Mouse (Mus musculus): ENCODE results near the gene Pofut2. TPM values are rescaled to one million over a fixed set of nuclear protein-coding genes. Genes with fewer than 3 reads are reported as not detected.

The Pofut2 gene
- polyA plus RNA-seq (2017; shearing (Covaris generic)): 10 to 100 TPM; 18.5 to 19.9 TPM

DNA sequence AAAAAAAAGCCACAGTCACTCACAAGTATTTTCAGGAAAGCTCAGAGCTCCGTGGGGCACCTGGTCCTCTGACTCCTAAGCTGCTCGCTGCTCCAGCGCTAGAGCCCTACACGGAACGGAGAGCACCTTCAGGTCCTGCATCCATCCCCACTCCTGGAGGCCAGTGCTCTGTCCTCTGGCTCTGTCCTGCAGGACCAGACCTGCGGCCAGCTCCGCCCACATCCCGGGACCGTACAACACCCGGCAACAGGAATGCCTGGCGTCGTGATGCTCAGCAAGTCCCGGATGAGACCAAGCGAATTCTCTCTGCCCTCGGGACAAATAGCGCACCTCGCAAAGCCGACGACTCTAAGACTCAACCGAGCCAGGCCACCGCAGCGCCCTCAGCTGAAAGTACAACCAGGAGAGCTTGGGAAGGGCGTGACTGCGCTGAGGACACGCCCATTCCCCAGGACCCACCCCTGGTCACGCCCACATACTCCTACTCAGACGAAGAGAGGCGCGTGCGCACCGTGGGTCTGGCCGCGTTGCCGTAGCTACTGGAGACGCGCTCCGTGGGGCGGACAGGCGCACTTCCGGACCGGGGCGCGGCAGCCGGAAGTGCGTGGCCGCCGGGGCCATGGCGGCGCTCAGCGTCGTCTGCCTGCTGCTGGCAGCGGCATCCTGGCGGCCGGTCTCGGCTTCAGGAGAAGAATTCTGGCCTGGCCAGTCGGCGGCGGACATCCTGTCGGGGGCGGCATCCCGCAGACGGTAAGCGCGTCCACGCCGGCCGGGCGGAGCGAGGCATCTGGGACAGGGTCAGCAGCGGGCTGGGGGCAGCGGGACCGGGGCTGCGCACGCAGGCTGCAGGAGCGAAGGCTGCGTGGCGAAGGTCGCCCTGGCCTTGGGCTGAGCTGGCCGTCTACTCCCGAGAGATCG is at the start of gene Pofut2:
Gene Pofut2 (plus strand): TSS at position 515 of the 918 bp plus-strand sequence.
- peak; percentile 95 for ATAC-seq

DNA sequence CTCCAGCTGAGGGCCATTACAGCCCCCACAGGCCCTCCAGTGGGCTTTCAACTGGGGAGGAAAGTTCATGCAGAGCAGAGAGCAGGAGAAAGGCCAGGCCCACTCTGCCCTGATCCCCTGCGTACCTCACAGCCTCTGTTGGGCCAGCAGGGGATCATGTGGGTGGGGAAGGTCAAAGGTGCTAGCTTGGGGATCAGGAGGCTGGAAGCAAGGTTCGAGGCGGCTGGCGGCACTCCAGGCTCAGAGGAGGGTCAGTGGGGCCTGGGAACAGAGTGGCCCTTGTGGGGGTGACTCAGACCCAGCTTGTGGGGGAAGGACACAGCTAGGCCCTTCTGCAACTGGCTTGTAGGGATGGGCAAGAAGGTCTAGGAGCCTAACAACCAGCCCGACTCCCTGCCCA is 49.8 kb upstream of the Pofut2 start:
- ATAC-seq: no peak

DNA sequence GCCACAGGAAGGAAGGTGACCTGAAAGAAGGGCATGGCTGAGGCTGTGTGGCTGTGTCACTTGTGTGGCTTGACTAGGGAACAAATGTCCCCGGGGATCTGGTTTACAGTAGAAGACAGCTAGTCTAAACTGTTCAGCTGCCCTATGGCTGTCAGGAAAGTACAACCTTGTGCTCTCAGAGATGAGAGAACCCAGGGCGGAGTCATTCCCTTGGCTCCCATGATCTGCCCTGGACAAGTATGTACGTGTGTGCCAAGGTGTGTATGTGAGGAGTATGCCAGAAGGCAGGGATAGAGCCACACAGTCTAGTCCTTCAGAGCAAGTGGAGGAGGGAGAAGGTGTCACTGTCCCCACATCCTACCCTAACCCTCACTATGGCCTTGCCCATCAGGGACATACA is 48.4 kb upstream of the Pofut2 start:
- ATAC-seq: no peak

DNA sequence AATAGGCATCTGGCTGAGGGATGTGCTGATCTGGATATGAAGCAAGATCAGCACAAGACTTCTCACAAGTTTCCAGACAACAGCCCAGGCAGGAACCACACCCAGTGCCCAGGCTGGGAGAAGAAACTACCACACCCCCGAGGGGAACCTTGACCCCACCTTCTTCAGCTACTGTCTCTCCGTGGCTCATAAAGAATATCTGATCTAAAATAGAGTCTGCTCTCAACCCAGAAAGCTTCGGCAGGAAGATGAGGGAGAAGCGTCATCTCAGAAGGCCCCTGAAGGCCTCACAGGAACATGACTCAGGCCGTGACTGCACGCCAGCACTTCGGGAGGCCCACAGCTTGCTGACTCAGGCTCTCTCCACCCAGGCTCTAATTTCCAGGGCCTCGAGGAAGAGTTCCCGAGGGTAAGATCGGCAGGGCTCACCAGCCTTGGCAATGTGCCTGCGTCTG is 47.9 kb upstream of the Pofut2 start:
- no peak for ATAC-seq

DNA sequence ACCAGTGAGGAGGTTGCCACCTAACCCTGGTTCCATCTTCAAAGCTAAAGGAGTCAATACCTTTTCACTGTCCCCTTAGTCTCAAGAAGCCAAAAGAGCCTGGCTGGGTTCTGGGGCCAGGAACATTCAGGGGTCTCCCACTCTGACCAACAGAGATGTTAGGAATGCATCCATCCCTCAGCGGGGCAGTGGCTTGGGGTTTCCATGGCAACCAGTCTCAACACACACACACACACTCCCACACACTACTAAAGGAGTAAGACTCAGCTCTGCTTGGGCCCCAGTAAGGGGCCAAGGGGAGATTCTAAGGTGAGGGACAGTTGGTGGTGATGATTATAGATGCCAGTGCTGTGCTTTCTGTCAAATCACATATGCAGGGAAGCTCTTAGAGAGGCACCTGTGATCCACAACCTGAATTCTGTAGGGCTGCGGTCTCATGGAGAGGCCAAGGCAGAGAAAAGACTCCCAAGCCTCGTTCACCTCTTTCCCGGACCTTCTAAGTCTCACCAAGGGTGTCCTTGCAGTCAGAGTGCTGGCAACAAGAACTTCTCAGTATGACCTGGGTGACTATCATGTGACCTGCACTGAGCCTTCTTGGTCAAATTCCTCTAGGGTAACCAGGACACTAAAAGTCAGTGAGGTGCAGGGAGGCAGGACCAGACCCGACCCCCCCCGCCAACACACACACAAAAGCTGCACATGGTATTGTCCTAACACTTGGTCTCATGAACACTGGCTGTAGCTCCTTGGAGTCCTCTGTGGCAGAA is 46.5 kb upstream of the Pofut2 start:
- no peak for ATAC-seq

DNA sequence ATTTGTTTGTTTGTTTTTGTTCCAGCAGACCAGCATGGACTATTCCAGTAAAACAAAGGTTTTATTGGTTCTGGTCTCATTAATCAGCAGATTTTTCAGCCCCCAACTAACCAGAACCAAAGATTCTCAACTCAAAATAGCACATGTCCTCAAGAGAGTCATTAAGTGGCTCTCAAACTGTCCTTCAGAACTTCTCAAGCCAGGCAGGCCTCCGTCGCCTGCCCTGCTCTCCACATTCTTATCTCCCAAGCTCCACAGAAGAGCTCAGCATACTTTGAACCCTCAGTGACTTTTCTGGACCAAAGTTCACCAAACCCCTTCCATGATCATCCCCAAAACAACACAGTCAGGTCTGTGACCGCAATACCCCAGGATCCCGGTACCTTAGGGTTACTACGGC is 45.5 kb upstream of the Pofut2 start:
- ATAC-seq: no peak

DNA sequence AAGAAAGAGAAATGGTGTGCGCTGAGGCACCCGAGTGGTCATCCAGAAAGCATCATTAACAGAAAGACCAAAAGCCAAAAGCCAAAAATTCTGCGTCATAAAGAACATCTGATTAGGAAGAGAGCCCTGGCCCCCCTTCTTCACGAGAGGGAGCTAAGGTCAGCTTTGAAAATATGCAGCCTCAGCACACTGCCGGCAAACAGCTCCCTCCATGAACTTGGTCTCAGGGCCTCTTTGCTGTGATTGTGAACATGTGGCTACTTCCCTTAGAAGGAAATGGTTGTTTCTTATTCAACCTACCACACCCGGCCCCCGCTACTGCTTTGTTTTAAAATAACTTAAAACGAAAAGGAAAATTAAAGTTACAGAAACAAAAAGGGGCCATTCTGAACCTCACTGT is 44.4 kb upstream of the Pofut2 start:
- ATAC-seq: no peak

DNA sequence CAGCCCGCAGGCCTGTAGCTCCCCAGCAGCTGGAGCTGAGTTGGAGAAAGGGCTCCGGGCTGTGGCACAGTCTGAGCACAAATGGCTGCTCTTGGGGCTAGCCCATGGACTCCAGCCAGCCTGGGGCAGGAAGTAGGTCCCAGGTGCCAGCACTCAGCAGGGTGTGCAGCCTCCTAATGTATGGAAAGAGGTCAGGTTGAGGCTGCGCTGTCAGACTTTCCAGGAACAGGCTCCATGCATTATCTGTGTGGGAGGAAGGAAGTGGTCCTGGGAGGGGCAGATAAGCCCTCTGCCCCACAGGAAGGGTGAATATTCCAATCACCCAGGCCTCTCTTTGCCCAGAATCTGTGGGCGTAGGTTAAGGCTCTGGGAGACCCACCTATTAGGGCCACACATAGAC is 43.4 kb upstream of the Pofut2 start:
- ATAC-seq: no peak

DNA sequence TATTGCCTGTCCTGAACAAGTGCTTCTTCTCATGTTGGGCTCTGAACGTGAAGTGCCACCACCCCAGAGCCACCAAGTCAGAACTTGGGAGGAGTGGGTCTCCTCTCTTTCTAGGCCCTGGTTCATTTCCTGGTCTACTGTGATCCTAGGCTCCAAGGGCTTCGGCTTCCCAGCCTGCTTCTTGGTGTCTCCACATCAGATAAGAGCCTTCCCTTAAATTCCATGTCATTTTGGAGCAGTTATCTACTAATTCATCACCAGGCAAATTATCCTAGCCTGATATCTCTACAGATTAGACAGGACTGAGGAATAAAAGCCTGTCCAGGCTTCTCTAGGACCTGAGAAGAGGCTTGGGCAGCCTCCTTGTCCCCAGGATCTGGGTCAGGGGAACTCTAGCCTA is 42.7 kb upstream of the Pofut2 start:
- no peak for ATAC-seq

DNA sequence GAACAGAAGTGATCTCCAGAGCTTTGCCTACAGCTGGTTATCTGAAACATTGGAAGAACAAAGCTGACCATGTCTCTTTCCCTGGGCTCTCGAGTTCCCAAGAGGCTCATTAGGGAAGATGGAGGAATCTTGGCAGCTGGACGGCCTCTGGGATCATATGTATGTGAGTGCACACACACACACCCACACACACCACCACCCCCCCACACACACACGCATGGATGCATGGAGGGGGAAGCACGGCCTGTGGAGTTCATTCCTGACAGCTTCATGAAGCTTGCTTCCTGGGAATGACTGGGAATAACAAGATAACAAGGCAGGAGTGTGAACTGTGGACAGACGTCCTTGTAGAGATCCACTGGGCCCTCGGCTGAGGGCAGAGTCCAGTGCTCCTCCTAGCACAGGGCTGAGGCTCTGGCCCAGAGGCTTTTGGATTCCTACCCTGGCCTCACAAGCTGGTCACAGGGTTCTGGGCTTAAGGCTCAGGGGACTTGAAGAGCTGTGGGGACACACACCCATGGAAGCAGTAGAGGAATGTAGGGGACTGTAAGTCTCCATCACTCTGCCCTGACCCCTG is 41.8 kb upstream of the Pofut2 start:
- no peak for ATAC-seq

DNA sequence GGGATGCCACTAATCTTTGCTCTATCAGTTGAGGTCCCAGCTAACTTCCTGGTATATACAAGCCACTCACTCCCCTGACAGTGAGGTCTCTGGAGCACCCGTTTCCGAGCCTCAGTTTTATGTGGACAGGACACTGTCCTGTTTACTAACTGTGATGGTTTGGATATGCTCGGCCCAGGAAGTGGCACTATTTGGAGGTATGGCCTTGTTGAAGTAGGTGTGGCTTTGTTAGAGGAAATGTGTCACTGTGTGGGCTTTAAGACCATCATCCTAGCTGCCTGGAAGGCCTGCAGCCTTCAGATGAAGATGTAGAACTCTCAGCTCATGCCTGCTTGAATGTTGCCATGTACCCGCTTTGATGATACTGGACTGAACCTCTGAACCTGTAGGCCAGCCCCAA is 41.0 kb upstream of the Pofut2 start:
- ATAC-seq: no peak

DNA sequence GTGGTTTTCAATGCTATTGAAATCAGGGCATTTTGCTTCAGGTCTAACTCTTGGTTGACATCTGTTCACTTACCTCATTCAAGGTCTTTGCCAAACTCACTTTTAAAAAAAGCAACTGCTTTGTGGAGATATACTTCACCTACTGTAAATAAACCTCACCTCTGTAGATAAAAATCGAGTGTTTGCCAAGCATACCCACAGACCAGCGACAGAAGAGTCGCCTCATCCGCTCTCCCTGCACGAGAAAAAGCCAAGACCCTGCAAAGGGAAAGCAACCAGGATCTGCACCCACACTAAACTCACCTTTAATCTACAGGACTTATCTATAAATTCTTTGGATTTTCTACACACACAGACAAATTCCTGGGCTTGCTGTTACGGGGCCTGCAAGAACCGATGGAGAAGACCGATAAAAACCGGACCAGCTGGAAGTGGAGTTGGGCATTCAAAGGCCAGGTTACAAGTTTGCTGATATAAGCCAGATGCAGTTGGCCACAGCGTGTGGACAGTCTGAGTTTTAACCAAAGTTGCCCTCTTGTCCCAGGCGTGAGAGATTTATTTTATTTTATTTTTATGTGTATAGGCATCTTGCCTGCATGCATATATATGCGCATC is 39.5 kb upstream of the Pofut2 start:
- ATAC-seq: no peak

DNA sequence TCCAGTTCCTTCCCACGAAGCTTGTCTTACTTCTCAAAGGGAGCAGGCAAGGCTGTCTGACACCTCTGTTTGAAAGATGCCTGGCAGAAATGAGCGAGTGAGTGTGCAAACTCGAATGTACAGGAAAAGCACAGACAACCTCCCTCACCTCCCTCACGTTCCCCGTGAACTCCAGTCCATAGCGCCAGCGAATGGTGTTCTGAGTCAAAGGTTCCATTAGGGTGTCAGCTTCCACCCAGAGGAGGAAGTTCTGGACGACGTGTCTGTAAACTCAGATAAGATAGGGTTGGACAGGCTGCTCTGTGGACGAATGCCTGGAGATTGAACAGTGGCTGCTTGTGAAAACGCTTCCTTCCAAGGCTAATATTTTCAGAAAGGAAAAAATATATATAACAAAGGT is 37.9 kb upstream of the Pofut2 start:
- ATAC-seq: no peak

DNA sequence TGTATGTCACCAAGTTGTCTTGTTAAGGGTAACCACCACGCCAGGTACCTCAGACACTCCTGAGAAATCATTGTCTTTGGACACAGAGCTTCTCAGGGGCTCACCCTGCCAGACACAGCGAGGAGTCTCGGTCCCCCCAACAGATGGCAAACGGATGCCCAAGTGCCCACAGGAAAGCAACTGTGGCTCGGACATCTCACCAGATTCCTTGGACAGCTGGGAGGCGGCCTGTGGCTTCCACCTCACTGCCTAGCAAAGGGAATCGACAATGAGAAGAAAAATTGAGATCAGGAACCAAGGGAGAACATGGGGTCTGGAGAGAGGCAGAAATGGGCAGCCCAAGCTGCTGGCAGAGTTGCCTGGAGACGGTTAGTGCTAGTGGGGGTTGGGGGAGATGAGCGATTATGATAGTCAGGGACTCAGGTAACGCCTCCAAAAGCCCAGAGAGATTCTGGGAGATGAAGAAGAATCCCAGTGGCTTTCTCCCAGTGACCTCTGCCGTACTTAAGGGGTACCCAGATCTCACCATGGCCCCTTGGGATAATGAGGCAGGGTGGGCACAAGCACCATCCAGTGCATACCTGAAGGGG is 36.0 kb upstream of the Pofut2 start:
- ATAC-seq: no peak

DNA sequence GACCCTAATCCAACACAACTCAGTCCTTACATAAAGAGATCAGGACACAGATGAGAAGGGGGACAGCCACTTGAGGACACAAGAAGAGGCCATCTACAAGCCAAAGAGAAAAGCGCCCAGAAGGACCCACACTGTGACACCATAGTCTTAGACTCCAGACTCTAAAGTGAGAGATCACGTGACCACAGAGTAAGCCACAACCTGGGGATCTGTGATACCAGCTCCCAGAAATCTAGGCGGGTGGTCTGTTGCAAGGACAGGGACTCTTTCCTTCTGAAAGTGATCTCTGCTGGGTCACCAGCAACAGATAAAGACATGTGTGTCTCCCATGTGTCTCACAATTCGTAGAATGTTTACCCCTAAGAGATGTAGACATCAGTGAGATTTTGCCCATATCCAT is 34.6 kb upstream of the Pofut2 start:
- ATAC-seq: no peak

DNA sequence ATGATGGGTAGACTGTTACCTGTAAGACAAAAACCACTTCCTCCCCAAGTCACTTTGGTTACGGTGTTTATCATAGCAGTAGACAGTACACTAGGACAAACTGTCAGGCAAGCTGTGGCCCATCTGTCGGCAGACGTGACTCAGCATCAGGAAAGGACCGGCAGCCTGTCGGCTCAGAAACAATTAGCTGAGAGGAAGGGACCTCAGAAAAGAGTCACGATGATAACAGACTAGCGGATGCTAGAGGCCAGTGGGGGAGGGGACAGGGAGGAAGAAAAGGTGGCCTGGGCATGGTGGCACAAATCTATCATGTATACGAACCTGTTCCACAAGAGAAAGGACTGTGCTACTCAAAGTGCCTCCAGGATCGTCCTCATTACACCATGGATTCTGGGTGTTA is 33.6 kb upstream of the Pofut2 start:
- no peak for ATAC-seq

DNA sequence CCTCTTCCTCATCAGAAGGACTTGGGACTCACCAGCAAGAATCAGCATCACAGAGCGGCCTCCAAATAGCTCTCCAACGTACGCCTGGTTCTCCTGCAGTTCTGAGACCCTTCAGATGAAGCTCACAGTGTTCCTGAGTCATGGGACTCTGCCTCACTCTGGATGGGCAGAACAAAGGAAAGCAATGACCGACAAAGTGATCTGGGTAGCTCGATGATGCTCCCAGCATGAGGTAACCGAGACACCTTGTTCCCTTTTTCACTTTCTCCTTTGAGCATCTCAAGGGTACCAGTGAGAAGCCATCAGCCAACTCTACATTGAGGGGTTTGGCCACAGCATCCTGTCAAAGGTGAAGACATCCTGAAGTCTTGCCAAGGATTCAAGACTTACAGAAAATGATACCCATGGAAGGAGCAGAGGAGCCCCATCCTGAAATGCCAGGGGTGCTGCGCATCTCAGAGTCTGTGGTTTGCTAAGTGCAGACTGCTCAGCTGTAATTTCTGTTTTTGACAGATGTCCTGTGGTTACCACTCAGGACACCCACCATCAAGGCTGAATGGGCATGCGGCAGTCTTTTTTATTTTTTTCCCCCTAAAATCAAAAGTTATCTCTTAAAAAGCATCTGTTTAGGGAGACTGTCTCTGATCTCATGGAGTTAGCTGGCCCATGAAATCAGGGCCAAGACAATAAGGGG is 32.9 kb upstream of the Pofut2 start:
- ATAC-seq: no peak

DNA sequence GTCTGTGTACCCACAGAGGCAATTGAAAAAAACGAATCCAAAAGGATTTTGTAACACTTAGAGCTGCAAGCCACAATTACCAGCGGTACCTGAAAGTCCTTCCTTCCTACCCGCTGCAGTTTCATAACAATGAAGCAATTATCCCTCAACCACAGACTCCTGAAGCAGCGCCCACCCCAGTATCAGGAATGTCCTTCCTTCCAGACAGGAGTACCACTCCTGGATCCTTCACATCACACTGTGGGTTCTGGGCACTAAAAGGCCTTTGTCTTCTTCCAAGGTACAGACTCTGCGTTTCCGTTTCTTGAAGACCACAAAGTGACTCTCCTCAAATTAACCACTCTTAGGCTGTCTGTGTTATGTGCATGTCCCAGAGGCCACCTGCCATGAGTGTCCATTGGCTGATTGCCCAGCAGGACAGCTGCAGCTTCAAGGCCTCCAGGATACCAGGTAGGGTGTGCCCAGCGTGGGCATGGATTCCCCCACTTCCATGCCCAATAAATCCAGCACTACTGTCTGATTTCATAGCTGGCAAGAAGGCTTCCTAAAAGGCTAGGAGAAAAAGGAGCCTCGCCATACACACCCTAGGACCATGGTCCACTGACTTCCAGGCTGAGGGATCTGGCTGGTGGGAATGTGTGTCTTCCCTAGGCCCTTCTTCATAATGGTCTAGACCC is 32.2 kb upstream of the Pofut2 start:
- no peak for ATAC-seq

DNA sequence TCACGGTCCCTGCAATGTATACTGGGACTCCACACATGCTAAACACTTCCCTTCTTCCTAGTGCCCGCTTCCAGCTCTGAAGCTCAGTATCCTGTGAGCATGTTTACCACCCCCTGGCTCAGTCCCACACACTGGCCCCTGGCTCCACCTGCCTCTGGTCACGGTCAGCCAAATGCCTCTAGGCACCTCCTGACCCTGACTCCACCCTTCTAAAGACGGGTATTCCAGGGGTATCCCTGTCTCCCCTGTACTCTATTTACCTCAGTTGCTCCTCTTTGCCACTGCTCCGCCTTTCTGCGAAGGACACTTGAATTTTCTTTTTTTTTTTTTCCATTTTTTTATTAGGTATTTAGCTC is 31.7 kb upstream of the Pofut2 start:
- ATAC-seq: no peak

DNA sequence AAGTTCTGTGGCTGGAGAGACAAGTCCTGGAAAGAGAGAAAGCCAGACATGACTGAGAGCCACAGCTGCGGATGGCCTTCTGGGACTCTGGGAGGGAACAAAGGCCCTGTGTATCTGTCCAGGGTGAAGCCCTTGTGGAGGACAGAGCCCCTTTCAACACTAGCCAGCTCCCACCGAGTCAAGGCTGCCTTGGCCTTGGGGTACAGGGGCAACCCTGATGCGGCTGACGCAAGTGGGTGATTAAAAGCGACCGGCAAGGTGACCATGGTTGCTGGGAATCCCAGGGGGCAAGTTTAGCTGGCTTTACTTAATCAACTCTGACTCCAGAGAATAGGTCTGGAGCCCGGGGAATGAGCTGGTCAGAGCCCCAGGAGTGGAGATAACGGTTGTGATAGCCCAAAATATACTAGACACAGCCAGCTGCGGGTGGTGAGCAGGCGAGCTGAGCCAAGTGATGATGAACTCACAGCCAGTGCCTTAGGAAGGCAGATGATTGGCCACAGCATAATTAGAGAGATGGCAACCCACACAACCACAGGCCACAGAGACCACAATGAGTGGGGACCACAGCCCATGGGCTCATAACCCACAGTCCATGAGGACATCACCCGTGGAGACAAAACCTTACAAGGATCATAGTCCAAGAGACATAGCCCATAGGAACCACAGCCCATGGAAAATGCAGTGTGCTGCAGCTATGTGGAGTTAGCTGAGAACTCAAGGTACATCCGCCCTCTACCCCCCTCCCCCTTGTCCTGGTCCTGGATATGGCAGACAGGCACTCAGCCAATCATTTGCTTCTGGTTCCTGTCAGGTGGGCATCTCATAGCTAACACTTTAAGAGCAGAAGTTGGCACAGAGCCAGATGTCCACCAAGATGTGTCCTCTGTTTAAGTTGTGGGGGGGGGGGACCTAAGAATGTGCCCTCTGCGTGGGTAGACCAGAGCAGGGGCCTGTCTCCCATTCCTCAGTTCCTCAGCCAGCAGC is 29.1 kb upstream of the Pofut2 start:
- ATAC-seq: no peak

All from activated CD4-positive, CD25-positive, alpha-beta regulatory T cell, adult 4 months (primary cell).